Mouse (Mus musculus): Measurements from ENCODE around the gene Asna1.

GRCm38 (mm10) chr8:85059879-85060616 is 35.0 kb upstream of the Asna1 start, which contains the start of gene Fbxw9:
- TF ChIP-seq CTCF (IDR thresholded peaks at IDR 0.05; ENCODE audit: low read depth, low read length) (no peak), POLR2A (IDR thresholded peaks at IDR 0.05; ENCODE audit: extremely low read depth, insufficient read depth, low read length) (peak; percentile 33; the same call in 1 of the 2 replicates)

All from liver, adult 2 months (tissue).